Mouse (Mus musculus): ENCODE data around the gene Grik4. TPM values are rescaled to one million over a fixed set of nuclear protein-coding genes. Genes with fewer than 3 reads are reported as not detected.
"Not testable (repeated sequence)": the region's sequence is repeated elsewhere in the genome, so short reads cannot be mapped to it uniquely, and the experiment has no call there.

Grik4 gene
- polyA plus RNA-seq, 1 experiment from 2014 or later: 0.41 TPM

GRCm38 (mm10) chr9:42783248-42783903 is 160.9 kb downstream of the Grik4 start:
- Histone ChIP-seq H3K4me1 (replicated peaks) (no peaks in the 10 kb centered on the region; the same call in 1 of the 2 replicates), H3K4me3 (replicated peaks) (no peak overlapping the region), H3K4me2 (no peak overlapping the region), H3K9me3 (replicated peaks) (no peaks in the 10 kb centered on the region), H3K9ac (no peak overlapping the region), H3K27ac (replicated peaks) (no peak overlapping the region), H3K36me3 (replicated peaks) (no peaks in the 10 kb centered on the region), H3K27me3 (peaks cover 12% of the 10 kb centered on the region; the same call in 1 of the 2 replicates)
- 43% methylated on average over 8 of the region's 8 CpGs for WGBS (ENCODE audit: insufficient replicate concordance)
- no peak for ATAC-seq (ENCODE audit: insufficient read depth)

GRCm38 (mm10) chr9:42778471-42779263 is 165.6 kb downstream of the Grik4 start:
- not testable (repeated sequence) for H3K27ac ChIP-seq (replicated peaks); H3K4me3 ChIP-seq (replicated peaks); H3K36me3 ChIP-seq (replicated peaks); H3K9ac ChIP-seq; H3K9me3 ChIP-seq (replicated peaks)
- peaks cover 16% of the 10 kb centered on the region for H3K4me1 ChIP-seq (replicated peaks)
- 0 out of 2 replicates have a peak overlapping the region, but pooled peaks have one; percentile 7 for H3K4me2 ChIP-seq
- peaks cover 16% of the 10 kb centered on the region; the same call in 1 of the 2 replicates for H3K27me3 ChIP-seq
- WGBS (ENCODE audit: insufficient replicate concordance): 24% methylated on average over 21 of the region's 21 CpGs
- 0 out of 2 replicates have a peak, but pooled peaks have one; percentile 34 for ATAC-seq (ENCODE audit: insufficient read depth)

- no peak overlapping the region for H3K9ac ChIP-seq
- H3K27me3 ChIP-seq: peaks cover 16% of the 10 kb centered on the region; the same call in 1 of the 2 replicates
- H3K36me3 ChIP-seq (replicated peaks): no peaks in the 10 kb centered on the region
- no peaks in the 10 kb centered on the region for H3K9me3 ChIP-seq (replicated peaks)
- no peak for ATAC-seq (ENCODE audit: insufficient read depth)
- peaks cover 16% of the 10 kb centered on the region for H3K4me1 ChIP-seq (replicated peaks)
- 35% methylated on average over 8 of the region's 8 CpGs for WGBS (ENCODE audit: insufficient replicate concordance)
- H3K4me2 ChIP-seq: no peak overlapping the region
- H3K4me3 ChIP-seq (replicated peaks): no peak overlapping the region
- H3K27ac ChIP-seq (replicated peaks): no peak overlapping the region
Observed at GRCm38 (mm10) chr9:42777913-42778312, 166.4 kb downstream of the Grik4 start.

GRCm38 (mm10) chr9:42776804-42777203 is 167.5 kb downstream of the Grik4 start:
- 0 out of 2 replicates have a peak, but pooled peaks have one; percentile 22 for ATAC-seq (ENCODE audit: insufficient read depth)
- no peak overlapping the region for H3K9ac ChIP-seq
- WGBS (ENCODE audit: insufficient replicate concordance): 38% methylated on average over 9 of the region's 9 CpGs
- no peaks in the 10 kb centered on the region for H3K9me3 ChIP-seq (replicated peaks)
- H3K27me3 ChIP-seq: peaks cover 16% of the 10 kb centered on the region; the same call in 1 of the 2 replicates
- no peaks in the 10 kb centered on the region for H3K36me3 ChIP-seq (replicated peaks)
- no peak overlapping the region for H3K27ac ChIP-seq (replicated peaks)
- H3K4me2 ChIP-seq: no peak overlapping the region
- H3K4me3 ChIP-seq (replicated peaks): no peak overlapping the region
- H3K4me1 ChIP-seq (replicated peaks): peaks cover 16% of the 10 kb centered on the region

GRCm38 (mm10) chr9:42764823-42765560 is 179.3 kb downstream of the Grik4 start:
- Histone ChIP-seq H3K36me3 (replicated peaks) (no peaks in the 10 kb centered on the region), H3K9me3 (replicated peaks) (no peaks in the 10 kb centered on the region), H3K4me1 (replicated peaks) (no peaks in the 10 kb centered on the region), H3K4me3 (replicated peaks) (no peak overlapping the region), H3K4me2 (no peak overlapping the region), H3K27me3 (peaks cover 2% of the 10 kb centered on the region; the same call in 1 of the 2 replicates), H3K27ac (replicated peaks) (no peak overlapping the region), H3K9ac (no peak overlapping the region)
- WGBS (ENCODE audit: insufficient replicate concordance): 46% methylated on average over 11 of the region's 11 CpGs
- no peak for ATAC-seq (ENCODE audit: insufficient read depth)

- no peak for ATAC-seq (ENCODE audit: insufficient read depth)
- WGBS (ENCODE audit: insufficient replicate concordance): 29% methylated on average over 5 of the region's 5 CpGs
- H3K27ac ChIP-seq (replicated peaks): no peak overlapping the region
Observed at GRCm38 (mm10) chr9:42758682-42759205, 185.5 kb downstream of the Grik4 start.

GRCm38 (mm10) chr9:42757012-42757640 is 187.2 kb downstream of the Grik4 start:
- ATAC-seq (ENCODE audit: insufficient read depth): no peak
- WGBS (ENCODE audit: insufficient replicate concordance): 53% methylated on average over 3 of the region's 3 CpGs
- H3K9ac ChIP-seq: no peak overlapping the region

More at GRCm38 (mm10) chr9:42758682-42759205, 185.5 kb downstream of the Grik4 start:
- Histone ChIP-seq H3K4me3 (replicated peaks) (no peak overlapping the region), H3K9ac (no peak overlapping the region), H3K4me2 (no peak overlapping the region), H3K27me3 (0 out of 2 replicates have a peak, but pooled peaks cover 2% of the 10 kb centered on the region), H3K36me3 (replicated peaks) (no peaks in the 10 kb centered on the region), H3K4me1 (replicated peaks) (peaks cover 4% of the 10 kb centered on the region; the same call in 1 of the 2 replicates), H3K9me3 (replicated peaks) (no peaks in the 10 kb centered on the region)

GRCm38 (mm10) chr9:42754699-42755098 is 189.6 kb downstream of the Grik4 start:
- H3K27me3 ChIP-seq: no peaks in the 10 kb centered on the region
- no peaks in the 10 kb centered on the region for H3K36me3 ChIP-seq (replicated peaks)
- H3K4me3 ChIP-seq (replicated peaks): no peak overlapping the region
- no peak overlapping the region for H3K9ac ChIP-seq
- no peak overlapping the region for H3K4me2 ChIP-seq
- 16% methylated on average over 8 of the region's 8 CpGs for WGBS (ENCODE audit: insufficient replicate concordance)
- no peaks in the 10 kb centered on the region for H3K9me3 ChIP-seq (replicated peaks)
- H3K4me1 ChIP-seq (replicated peaks): peaks cover 4% of the 10 kb centered on the region; the same call in 1 of the 2 replicates
- ATAC-seq (ENCODE audit: insufficient read depth): no peak
- H3K27ac ChIP-seq (replicated peaks): no peak overlapping the region

More at GRCm38 (mm10) chr9:42757012-42757640, 187.2 kb downstream of the Grik4 start:
- no peaks in the 10 kb centered on the region for H3K36me3 ChIP-seq (replicated peaks)
- no peaks in the 10 kb centered on the region for H3K27me3 ChIP-seq
- H3K4me2 ChIP-seq: no peak overlapping the region
- H3K27ac ChIP-seq (replicated peaks): no peak overlapping the region
- H3K4me1 ChIP-seq (replicated peaks): peaks cover 4% of the 10 kb centered on the region; the same call in 1 of the 2 replicates
- H3K4me3 ChIP-seq (replicated peaks): no peak overlapping the region
- no peaks in the 10 kb centered on the region for H3K9me3 ChIP-seq (replicated peaks)

- WGBS (ENCODE audit: insufficient replicate concordance): 57% methylated on average over 2 of the region's 2 CpGs
- H3K4me2 ChIP-seq: no peak overlapping the region
- ATAC-seq (ENCODE audit: insufficient read depth): no peak
Observed at GRCm38 (mm10) chr9:42751160-42751559, 193.1 kb downstream of the Grik4 start.

GRCm38 (mm10) chr9:42750176-42750575 is 194.1 kb downstream of the Grik4 start:
- WGBS (ENCODE audit: insufficient replicate concordance): 38% methylated on average over 3 of the region's 3 CpGs
- no peak for ATAC-seq (ENCODE audit: insufficient read depth)
- no peak overlapping the region for H3K9ac ChIP-seq
- no peaks in the 10 kb centered on the region for H3K9me3 ChIP-seq (replicated peaks)
- H3K4me3 ChIP-seq (replicated peaks): no peak overlapping the region
- no peaks in the 10 kb centered on the region for H3K27me3 ChIP-seq
- H3K36me3 ChIP-seq (replicated peaks): no peaks in the 10 kb centered on the region
- H3K4me2 ChIP-seq: no peak overlapping the region
- H3K27ac ChIP-seq (replicated peaks): no peak overlapping the region
- H3K4me1 ChIP-seq (replicated peaks): no peaks in the 10 kb centered on the region

More at GRCm38 (mm10) chr9:42751160-42751559, 193.1 kb downstream of the Grik4 start:
- Histone ChIP-seq H3K27me3 (no peaks in the 10 kb centered on the region), H3K27ac (replicated peaks) (no peak overlapping the region), H3K4me3 (replicated peaks) (no peak overlapping the region), H3K9me3 (replicated peaks) (no peaks in the 10 kb centered on the region), H3K9ac (no peak overlapping the region), H3K4me1 (replicated peaks) (no peaks in the 10 kb centered on the region), H3K36me3 (replicated peaks) (no peaks in the 10 kb centered on the region)

Measured in liver, embryonic 15.5 days (tissue).